Mouse (Mus musculus) spleen, postnatal 10 days (tissue): ENCODE results near the gene Echdc3.
A peak's percentile ranks its signal among the peaks of the same experiment; 100 is the strongest.

Source experiments
- DNase-seq, 2 experiments: peaks; one replicate each; pipeline ENCODE4 v3.0.0; 2021 to 2022; ENCODE audit warnings: low spot score in 2 of 2

The Echdc3 gene

DNA sequence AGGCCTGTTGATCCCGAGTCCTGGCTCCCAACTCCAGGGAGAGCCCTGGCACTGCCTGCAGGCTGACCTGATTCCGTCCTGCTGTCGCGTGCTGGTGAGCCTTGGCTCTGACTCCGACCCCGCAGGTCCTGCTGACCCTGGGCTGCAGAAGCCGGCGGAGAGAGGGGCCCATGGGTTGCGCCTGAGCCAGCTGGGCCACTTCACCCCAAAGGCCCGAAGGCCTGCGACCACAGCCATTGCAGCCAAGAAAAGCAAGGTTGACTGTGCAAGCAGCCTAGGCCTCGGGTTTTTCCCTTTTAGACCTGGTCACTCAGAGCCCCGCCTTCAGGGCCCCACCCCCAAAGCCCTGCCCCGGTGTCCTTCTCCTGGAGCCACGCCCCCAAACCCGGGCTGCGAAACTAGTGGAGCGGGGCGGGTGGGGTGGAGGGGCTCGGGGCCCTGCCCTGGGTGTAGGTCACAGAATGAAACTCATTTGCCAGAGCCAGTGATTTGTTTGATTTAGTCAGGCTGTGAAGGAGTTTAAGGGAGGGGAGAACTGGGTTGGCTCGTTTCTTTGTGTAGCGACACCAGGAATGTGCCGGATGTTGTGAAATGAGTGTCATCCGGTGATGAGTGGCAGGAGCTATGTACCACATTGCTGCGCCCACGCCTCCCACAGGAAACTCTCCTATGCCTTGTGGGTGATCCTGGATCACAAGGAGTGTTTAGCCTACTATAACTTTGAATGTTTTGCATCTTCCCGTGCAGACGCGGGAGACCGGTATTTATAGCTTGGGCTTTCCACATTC, at the start of gene Echdc3:
Echdc3 (minus strand) TSS at position 310 of the 788 bp plus-strand sequence.
- DNase-seq, result peak; percentile 22 to 70

DNA sequence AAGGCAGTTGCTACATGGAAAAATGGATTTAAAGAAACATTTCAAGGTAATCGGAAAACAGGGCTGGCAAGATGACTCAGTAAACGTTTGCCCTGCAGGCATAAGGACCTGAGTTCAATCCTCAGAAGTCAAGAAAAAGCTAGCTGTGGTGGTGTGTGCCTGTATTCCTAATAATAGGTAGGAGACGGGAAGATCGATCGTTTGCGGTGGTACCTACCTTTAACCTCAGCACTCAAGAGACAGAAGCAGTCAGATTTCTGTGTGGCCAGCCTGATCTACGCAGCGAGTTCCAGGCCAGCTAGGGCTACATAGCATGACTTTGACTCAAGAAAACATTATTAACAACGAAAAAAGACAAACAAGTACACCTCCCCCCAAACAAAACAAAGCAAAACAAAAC, 48.9 kb upstream of the Echdc3 start:
- DNase-seq, result no peak

DNA sequence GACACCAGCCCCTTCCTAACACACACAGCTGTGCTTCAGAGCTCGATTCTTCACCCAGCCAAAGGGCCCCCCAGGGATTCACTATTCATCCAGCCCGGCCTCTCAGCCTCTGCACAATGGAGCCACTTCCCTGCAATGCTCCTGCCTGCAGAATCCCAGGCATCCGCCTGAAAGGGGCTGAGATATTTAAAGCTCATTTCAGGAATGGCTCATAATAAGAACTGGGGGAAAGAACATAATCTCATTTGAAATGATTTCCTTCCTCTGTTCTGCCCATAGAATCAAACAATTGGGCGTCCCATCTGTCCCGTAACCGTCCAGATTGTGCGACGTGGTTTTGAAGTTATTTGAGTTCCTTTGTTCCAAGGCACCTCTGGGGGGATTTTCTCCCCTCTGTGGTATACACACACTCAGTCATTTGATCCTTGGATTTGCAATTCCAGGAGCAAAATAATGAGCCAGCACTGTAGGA, 48.4 kb upstream of the Echdc3 start:
- no peak for DNase-seq

DNA sequence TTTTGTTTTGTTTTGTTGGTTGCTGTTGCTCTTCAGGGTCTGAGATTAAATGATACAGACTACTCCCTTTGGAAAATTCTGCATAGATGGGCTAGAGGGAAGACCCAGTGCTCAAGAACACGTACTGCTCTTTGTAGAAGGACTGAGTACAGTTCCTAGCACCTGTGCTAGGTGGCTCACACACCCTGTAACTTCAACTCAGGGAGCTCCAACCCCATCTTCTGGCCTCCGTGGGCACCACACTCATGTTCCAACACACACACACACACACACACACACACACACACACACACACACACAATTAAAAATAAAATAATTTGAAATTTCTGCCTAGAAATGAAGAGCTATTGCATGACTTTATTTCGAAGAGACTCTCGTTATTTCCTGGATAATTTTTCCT, 47.8 kb upstream of the Echdc3 start:
- no peak for DNase-seq

DNA sequence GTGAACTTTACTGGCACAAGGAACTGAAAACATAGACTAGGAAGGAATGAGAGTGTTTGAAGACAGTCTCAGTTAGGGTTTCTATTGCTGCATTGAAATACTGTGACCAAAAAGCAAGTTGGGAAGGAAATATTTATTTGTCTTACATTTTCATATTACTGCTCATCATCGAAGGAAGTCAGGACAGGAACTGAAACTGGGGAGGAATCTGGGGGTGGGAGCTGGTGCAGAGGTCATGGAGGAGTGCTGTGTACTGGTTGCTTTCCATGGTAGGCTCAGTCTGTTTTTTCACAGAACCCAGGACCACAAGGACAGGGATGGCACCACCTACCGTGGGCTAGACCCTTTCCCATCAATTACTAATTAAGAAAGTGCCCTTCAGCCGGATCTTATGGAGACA, 46.3 kb upstream of the Echdc3 start:
- DNase-seq, result no peak

DNA sequence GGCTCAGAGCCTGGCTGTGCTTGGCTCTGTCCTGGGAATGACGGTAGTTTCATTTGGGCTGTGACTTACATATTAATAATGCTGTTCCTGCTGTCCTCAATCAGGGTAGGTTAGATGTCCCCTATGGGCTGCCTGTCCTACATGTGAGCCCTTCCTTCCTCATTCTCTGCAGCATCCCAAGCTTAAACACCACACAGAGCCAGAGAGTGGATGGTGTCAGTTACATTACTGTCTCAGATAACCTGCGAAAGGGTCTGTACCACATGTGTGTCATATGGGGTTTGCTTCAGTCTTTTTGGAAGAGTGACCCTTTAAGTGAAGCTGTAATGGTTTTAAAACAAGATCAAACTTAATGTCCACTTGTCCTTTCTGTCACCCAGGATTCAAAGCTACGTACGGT, 45.2 kb upstream of the Echdc3 start:
- DNase-seq, result no peak

DNA sequence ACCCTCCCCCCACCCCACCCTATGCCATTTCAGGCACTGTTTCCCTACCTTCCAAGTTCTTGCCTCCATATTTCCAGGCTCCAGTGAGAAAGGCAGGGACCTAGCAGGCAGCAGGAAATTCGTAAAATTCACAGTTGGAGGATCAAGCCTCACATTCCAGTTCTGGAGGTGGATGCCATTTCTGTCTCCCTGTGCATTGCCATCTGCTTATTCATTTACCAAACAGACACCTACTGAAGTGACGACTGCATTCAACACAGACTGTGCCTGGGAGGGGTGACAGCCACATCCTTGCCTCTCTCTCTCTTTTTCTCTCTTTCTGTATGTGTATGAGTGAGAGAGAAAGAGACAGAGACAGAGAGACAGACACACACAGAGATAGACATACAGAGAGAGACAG, 44.3 kb upstream of the Echdc3 start:
- DNase-seq, result no peak

DNA sequence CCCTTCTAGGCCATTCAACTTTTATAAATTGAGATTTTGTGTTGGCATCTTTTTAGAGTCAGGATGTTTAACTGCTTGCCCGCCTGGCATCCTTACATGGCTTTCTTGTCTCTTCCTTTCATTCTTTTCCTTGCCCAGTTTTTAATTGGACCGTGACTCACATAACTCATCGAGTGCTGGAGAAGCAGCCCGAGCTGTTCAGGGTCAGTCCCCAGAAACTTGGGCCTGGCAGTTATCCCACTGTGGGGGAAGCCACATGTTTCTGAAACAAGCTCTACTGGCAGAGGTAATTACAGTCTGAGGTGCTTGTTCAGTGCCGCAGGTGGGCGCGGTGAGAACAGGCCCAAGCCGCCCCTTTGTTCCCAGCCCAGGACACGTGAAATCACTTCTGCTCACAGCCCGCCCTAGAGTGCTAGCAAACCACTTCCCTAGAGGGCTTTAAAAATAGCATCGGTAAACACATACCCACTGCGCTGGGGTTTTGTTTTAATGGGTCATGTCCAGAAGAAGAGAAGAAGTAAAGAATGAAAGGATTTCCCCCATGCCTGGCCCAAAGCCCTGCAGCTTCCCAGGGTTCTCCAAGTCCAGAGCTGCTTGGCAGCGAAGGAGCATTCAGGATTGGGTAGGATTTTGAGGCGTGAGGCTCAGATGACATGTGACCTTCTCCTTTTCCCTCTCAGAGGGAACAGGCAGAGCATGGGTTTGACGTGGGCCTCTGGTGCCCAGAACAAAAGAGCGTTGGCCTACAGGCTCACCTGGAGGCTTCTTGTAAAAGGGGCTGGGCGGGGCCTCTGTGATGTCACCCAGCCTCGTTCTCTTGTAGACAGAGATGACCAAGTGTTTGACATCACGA, 43.4 kb upstream of the Echdc3 start:
- peak in 1 of 2 experiments; percentile 70 for DNase-seq

DNA sequence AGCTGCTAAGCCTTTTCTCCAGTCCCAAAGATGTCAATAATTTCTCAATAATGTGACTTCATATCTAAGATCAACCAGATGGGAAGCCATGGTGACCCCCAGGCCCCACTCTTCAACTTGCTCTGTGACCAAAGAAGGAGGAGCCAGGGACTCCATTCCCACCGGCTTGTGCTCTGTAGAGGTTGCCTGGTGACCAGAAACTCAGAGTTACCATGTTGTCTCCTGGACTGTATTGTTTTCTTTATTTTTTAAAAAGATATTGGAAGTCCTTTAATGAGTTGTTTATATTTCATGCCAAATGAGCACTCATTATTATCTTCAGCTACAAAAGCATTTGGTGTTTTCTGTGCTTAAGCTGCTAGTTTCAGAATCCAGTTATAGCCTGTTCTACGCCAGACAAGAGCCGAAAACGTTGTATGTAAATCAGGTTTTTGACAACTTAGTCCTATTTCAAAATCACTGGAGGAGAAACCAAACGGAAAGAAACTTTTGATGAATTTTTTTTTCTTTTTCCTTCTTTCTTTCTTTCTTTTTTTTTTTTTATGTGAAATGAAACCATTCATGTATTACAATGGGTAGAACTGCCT, 42.7 kb upstream of the Echdc3 start:
- no peak for DNase-seq

DNA sequence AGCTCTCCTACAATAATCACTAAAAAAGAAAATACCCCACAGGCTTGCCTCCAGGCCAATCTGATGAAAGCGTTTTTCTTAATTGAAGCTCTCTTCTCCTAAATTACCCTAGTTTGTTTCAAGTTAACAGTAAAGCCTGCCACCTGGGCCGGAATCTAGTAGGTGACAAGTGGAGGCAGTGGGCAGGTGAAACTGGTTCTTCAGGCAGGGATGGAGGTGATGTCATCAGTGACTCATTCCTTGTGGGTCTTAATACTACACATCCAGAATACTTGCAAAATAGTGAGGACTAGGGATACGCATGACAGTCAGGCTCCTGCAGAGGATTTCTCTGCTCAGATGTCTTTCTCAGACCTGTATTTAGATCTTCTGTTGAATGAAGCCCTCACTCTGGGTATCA, 39.7 kb upstream of the Echdc3 start:
- no peak for DNase-seq

DNA sequence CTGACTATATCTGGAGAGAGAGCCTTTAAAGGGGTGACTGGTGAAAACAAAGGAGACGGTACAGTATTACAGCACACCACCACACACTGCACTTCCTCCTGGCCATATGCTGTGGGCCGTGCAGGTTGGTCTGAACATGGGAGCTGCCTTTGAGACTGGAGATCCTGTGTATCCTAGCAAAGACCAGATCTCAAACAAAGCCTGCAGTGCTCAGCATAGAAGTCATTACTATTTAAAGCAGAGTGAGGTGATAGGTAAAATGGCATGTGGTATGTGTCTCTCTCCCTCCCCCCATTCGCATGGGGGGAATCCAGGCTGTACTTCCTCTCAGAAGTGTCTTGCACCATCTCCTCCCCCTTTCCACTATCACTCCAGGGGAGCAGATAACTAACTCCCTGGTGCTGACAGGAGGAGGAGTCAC, 38.3 kb upstream of the Echdc3 start:
- no peak for DNase-seq

DNA sequence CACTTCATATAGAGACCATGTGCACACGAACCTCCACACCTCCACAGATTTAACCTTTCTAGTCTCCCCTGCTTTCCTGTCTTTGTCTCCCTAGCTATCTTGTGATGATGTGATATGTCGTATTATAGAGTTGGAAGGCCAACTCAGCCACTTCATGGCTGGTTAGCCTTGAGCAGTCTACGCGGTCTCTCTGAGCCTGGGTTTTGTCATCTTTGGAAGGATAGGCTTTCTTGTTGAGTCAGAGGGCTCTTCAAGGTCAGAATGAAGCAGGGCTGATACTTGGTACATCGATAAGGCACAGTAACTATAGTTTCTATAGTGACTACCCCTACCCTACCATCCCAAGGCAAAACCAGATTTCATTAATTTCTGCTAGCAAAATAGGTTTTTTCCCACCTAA, 28.6 kb upstream of the Echdc3 start:
- no peak for DNase-seq

DNA sequence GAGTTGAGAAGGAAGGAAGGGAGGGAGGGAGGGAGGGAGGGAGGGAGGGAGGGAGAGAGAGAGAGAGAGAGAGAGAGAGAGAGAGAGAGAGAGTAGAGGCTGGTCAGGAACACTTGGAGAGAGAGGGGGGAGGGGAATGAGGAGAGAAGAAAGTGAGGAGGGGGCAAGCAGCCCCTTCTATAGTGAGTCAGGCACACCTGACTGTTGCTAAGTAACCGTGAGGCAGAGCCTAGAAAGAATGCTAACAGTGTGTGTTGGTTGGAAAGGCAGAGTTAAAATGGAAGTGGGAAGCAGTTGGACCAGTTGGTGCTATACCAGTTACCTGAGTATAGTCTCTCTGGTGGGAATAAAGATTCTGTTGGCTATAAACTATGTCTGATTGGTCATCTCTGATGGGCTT, 27.2 kb upstream of the Echdc3 start:
- DNase-seq, result no peak

DNA sequence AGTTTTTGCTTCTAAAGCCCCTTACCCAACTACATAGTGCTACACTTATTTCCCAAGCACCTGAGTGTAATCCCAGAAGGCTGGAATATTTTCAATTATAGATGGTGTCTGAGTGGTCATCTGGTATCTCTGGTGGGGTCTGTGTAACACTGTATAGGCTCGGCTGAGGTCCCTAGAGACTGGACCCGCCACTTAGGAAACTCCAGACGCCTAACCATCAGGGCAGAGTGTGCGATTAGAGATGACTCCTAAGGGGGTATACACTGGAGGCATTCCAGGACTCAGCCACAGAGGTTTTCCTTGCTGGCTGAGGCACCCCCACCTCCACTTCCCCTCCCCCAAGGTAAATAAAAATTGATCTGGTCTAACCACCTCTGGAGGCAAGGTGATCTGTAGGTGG, 26.5 kb upstream of the Echdc3 start:
- DNase-seq, result no peak

DNA sequence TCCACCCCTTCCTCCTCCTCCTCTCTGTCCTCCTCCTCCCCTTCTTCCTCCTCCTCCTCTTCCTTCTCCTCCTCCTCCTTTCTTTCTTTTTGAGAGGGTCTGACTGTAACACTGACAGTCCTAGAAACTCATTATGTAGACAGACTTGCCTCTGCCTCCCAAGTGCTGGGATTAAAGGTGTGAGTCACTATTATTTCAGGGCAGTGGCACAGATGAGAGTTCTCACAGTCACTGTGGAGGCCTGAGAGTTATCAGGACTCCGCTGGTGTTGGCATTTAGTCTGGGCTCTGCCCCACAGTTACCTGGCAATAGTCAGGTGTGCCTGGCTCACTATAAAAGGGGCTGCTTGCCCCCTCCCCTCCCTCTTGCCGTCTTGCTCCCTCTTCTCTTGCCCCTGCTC, 25.8 kb upstream of the Echdc3 start:
- no peak for DNase-seq

DNA sequence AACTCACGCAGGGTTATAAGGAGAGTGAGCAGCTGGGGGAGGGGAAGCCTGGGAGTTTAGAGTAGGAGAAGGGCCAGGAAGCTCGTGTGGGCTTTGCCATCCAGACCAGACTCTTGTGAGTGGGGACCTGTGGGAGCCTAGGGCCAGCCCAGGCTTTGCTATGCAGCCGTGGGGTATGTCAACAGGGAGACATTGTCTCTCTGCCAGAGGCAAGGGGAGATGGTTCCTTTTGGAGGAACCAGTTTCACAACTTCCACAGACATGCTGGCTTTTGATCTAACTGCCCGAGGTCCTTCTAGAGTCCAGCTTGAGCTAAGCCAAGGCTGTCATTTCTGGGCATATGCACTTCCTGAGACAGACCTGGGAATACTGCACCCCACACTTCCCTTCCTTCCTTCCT, 25.4 kb upstream of the Echdc3 start:
- DNase-seq, result no peak

DNA sequence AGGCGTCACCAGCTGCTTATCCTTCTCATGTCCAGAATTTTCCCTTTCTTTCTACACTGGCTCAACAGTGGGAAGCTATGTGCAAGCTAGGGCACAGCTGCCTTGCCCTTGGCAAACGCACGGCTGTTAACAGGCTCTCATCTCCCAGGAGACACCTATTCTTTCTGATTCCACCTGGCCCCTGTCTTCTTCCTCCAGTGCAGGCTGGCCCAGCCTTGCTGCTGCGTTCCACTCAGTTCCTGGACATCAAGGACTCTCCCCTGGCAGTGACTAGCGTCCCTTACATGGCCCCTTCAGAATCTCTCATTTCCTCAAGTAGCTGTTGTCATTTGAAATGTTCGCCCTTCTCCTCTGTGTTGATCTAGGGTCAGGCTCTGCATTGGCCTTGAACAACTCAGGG, 20.5 kb upstream of the Echdc3 start:
- DNase-seq, result no peak

DNA sequence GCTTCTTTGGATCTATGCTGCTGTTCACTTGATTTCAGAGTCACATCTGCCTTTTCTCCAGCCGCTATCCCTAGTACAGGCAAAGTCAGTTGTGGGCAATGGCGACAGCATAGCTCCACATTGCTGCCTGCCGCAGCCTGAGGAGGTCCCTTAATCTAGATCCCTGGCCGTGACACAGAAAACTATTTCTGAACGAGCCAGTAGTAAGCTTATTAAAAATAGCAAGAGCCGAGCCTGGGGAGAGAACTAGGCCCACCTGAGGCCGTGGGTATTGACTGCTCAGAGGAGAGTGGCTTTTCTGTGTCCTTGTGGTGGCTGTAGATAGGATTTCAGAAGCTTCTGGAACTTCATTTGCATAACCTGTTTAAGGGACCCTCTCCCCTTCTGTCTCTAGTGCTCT, 19.9 kb upstream of the Echdc3 start:
- no peak for DNase-seq

DNA sequence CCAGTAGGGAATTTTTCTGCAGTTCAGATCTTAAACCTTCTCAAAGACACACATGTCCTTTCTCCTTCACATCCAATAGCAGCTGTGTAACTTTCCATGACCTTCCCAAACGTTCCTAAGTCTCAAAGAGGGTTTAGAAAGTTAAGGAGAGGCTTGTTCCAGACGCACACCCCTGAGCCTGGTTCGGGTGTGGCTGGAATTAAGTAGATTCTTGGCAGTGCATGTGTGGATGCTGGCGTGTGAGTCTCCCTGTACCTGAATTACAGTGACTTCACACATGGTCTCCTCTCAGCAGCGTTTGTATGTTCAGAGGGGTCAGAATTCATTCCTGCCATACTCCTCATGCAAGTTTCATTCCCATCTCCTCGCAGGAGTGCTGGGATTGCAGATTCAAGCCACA, 18.0 kb upstream of the Echdc3 start:
- DNase-seq, result no peak

DNA sequence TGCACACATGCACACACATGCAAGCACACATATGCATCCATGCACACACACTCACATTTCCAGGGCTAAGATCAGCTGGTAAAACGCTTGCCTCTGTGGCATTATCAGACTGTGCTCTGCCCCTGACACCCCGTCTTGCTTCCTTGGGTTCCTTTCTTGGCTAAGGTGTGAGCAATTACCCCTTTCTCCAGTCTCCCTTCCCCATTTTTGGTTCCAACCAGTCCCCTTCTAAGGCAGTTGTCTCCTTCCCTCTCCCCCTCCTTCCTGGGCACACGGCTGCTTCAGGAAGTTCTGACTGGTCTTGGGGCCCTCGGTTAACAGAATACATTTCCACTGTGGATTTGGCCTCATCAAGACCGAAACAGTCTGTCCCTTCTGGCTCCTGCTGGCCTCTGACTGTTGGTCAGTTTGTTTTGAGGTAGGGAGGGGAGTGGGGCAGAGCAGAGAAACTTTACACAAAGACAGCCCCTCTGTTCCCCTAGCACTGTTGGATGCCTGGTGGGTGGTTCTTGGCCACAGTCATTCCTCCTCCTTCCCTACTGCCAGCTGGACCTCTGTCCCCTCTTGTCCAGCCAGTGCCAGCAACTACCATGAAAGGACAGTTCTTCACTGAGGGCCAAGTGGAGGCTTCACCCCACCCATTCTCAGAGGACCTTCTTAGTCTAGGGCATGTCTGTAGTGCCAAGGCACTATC, 16.9 kb upstream of the Echdc3 start:
- no peak for DNase-seq

DNA sequence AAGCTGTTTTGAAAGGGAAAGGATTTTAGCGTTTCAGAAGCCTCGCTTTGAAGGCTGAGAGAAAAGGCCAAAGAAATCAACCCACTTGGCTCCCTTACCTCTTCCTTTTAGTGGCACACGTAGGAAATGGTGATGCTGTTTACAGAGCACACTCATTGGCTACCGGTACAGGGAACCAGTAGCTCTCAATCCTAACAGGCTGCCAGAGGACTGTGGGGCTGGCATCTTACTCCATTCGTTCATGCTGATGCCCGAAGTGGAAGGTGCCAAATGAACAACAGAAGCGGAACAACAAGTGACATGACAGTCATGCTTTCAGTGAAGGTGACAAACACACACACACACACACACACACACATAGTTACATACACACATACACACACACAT, 14.2 kb upstream of the Echdc3 start:
- DNase-seq, result no peak
